Mouse (Mus musculus): ENCODE measurements at regions not wholly inside any gene's neighbourhood (a gene's known extent, or its start where the extent isn't known, plus 50 kb on each side); places are given as distances from the start of the nearest gene placed in this dataset.

GRCm38 (mm10) chr2:78095536-78095935 is 149.4 kb upstream of the Cwc22 start:
- TF ChIP-seq CTCF (IDR thresholded peaks at IDR 0.05; ENCODE audit: low read depth, low read length), result no peak
- TF ChIP-seq TAL1 (conservative IDR thresholded peaks at IDR 0.05; ENCODE audit: low read depth, low read length), result no peak
- no peak for TF ChIP-seq GATA1 (IDR thresholded peaks at IDR 0.05; ENCODE audit: borderline replicate concordance, low read length)

Data from G1E (cell line).